Mouse (Mus musculus) myocyte (in vitro differentiated cells): ENCODE data around the gene Rnf157. TPM values are rescaled to one million over a fixed set of nuclear protein-coding genes. Genes with fewer than 3 reads are reported as not detected.
"Not testable (repeated sequence)": the region's sequence is repeated elsewhere in the genome, so short reads cannot be mapped to it uniquely, and the experiment has no call there.

Experiments used
- H3K27me3 ChIP-seq: one replicate; pipeline ENCODE4 v1.6.1; 2011; ENCODE audit not compliant: control insufficient read depth, insufficient read depth, insufficient read length
- H3K36me3 ChIP-seq: one replicate; pipeline ENCODE4 v1.6.1; 2011; ENCODE audit not compliant: control insufficient read depth, insufficient read depth
- H3K4me2 ChIP-seq: one replicate; pipeline ENCODE4 v1.6.1; 2011; ENCODE audit warnings: low read depth, control low read depth
- H3K4me3 ChIP-seq: one replicate; pipeline ENCODE4 v1.5.1; 2011; ENCODE audit warnings: mild to moderate bottlenecking, control low read depth, moderate library complexity
- H3K79me2 ChIP-seq: one replicate; pipeline ENCODE4 v1.6.1; 2011; ENCODE audit not compliant: control insufficient read depth, insufficient read depth
- H3ac ChIP-seq: one replicate; pipeline ENCODE4 v1.6.1; 2011; ENCODE audit not compliant: control insufficient read depth, insufficient read length
- CEBPB ChIP-seq: IDR thresholded peaks from 2 replicates; pipeline ENCODE4 v1.6.1; 2011; ENCODE audit warnings: mild to moderate bottlenecking, moderate library complexity; ENCODE audit not compliant: poor library complexity, insufficient read depth, severe bottlenecking
- E2F4 ChIP-seq: IDR thresholded peaks from one replicate; pipeline ENCODE4 v1.6.1; 2011; ENCODE audit warnings: mild to moderate bottlenecking, control low read depth, moderate library complexity; ENCODE audit not compliant: insufficient read depth
- MAX ChIP-seq: IDR thresholded peaks from one replicate; pipeline ENCODE4 v1.6.1; 2011; ENCODE audit warnings: low read depth, mild to moderate bottlenecking, control low read depth
- MYOD1 ChIP-seq, 3 experiments: IDR thresholded peaks; one replicate each; pipeline ENCODE4 v1.6.1; 2011; ENCODE audit warnings: control low read depth in 2 of 3, low read depth in 2 of 3, mild to moderate bottlenecking in 2 of 3, moderate library complexity in 1 of 3; ENCODE audit not compliant: insufficient read length in 2 of 3, control insufficient read depth in 1 of 3
- MYOG ChIP-seq, 3 experiments: IDR thresholded peaks; one replicate each; pipeline ENCODE4 v1.6.1; 2011; ENCODE audit warnings: control low read depth in 2 of 3, low read depth in 2 of 3, mild to moderate bottlenecking in 2 of 3; ENCODE audit not compliant: insufficient read length in 2 of 3, control insufficient read depth in 1 of 3, insufficient read depth in 1 of 3
- POLR2A ChIP-seq: IDR thresholded peaks from one replicate; pipeline ENCODE4 v1.6.1; 2011; ENCODE audit warnings: low read depth, mild to moderate bottlenecking, control low read depth, moderate library complexity; ENCODE audit not compliant: insufficient read length
- POLR2AphosphoS2 ChIP-seq: IDR thresholded peaks from one replicate; pipeline ENCODE4 v1.6.1; 2011; ENCODE audit warnings: low read depth, control low read depth; ENCODE audit not compliant: insufficient read length
- REST ChIP-seq: IDR thresholded peaks from one replicate; pipeline ENCODE4 v1.6.1; 2011; ENCODE audit warnings: mild to moderate bottlenecking, control low read depth, moderate library complexity; ENCODE audit not compliant: insufficient read depth, insufficient read length
- SRF ChIP-seq: IDR thresholded peaks from one replicate; pipeline ENCODE4 v1.6.1; 2011; ENCODE audit warnings: low read depth; ENCODE audit not compliant: control insufficient read depth, insufficient read length
- TCF12 ChIP-seq: IDR thresholded peaks from one replicate; pipeline ENCODE4 v1.6.1; 2011; ENCODE audit warnings: mild to moderate bottlenecking, control low read depth; ENCODE audit not compliant: poor library complexity, insufficient read depth, severe bottlenecking
- TCF3 ChIP-seq: IDR thresholded peaks from one replicate; pipeline ENCODE4 v1.6.1; 2011; ENCODE audit warnings: low read depth, control low read depth; ENCODE audit not compliant: insufficient read length
- USF1 ChIP-seq: IDR thresholded peaks from one replicate; pipeline ENCODE4 v1.6.1; 2011; ENCODE audit warnings: low read depth, mild to moderate bottlenecking, control low read depth, moderate library complexity
- polyA plus RNA-seq: library from polyadenylated mRNA; unstranded; fragments of >200 nt; fragmentation: generic; extraction: Trizol; gene quantifications from one replicate; pipeline ENCODE4 v1.2.1, GENCODE M21; 2012; ENCODE audit warnings: missing spikeins

Rnf157 gene
- polyA plus RNA-seq, 1 experiment = 15.2 TPM

- Histone ChIP-seq H3K36me3 (no peaks in the 10 kb centered on the region), H3ac (no peak overlapping the region), H3K4me2 (peak overlapping the region; percentile 56), H3K79me2 (peaks cover 6% of the 10 kb centered on the region), H3K27me3 (no peaks in the 10 kb centered on the region), H3K4me3 (no peak overlapping the region)
- TF ChIP-seq USF1 = no peak
- TF ChIP-seq CEBPB = no peak
- no peak for TF ChIP-seq MYOD1 (IDR thresholded peaks at IDR 0.05; ENCODE audit: control insufficient read depth in 1 of 3, insufficient read length in 2 of 3, low read depth in 2 of 3)
- TF ChIP-seq MAX = no peak
- no peak for TF ChIP-seq E2F4
Observed at GRCm38 (mm10) chr11:116429862-116430613, 17.2 kb upstream of the Rnf157 start.

- TF ChIP-seq E2F4 (no peak), TCF3 (no peak)
- H3K36me3 ChIP-seq = no peaks in the 10 kb centered on the region
- H3K4me2 ChIP-seq = no peak overlapping the region
- H3K4me3 ChIP-seq = no peak overlapping the region
- H3K79me2 ChIP-seq = no peaks in the 10 kb centered on the region
- H3K27me3 ChIP-seq = no peaks in the 10 kb centered on the region
- H3ac ChIP-seq = no peak overlapping the region
Observed at GRCm38 (mm10) chr11:116428872-116429859, 16.3 kb upstream of the Rnf157 start.

- H3K4me2 ChIP-seq = no peak overlapping the region
- no peak for TF ChIP-seq MAX
- no peak for TF ChIP-seq POLR2A
- TF ChIP-seq MYOD1 (IDR thresholded peaks at IDR 0.05; ENCODE audit: control insufficient read depth in 1 of 3, insufficient read length in 2 of 3, low read depth in 2 of 3) = no peak
- no peak for TF ChIP-seq TCF12
- no peak for TF ChIP-seq SRF
- TF ChIP-seq POLR2AphosphoS2 = no peak
- TF ChIP-seq E2F4 = no peak
- no peak for TF ChIP-seq TCF3
- TF ChIP-seq USF1 = no peak
- no peak for TF ChIP-seq MYOG (IDR thresholded peaks at IDR 0.05; ENCODE audit: control insufficient read depth in 1 of 3, insufficient read depth in 1 of 3, insufficient read length in 2 of 3, low read depth in 2 of 3)
- TF ChIP-seq CEBPB = no peak
- TF ChIP-seq REST = no peak
- no peaks in the 10 kb centered on the region for H3K79me2 ChIP-seq
- no peak overlapping the region for H3K4me3 ChIP-seq
- H3K27me3 ChIP-seq = no peaks in the 10 kb centered on the region
- H3K36me3 ChIP-seq = no peaks in the 10 kb centered on the region
- H3ac ChIP-seq = no peak overlapping the region
Observed at GRCm38 (mm10) chr11:116426852-116427575, 14.2 kb upstream of the Rnf157 start.

GRCm38 (mm10) chr11:116426328-116426727 is 13.5 kb upstream of the Rnf157 start:
- H3K36me3 ChIP-seq, H3K4me3 ChIP-seq, H3K79me2 ChIP-seq, H3K4me2 ChIP-seq, H3K27me3 ChIP-seq, H3ac ChIP-seq: not testable (repeated sequence)

- no peaks in the 10 kb centered on the region for H3K36me3 ChIP-seq
- no peak overlapping the region for H3ac ChIP-seq
- H3K4me2 ChIP-seq = no peak overlapping the region
- H3K27me3 ChIP-seq = no peaks in the 10 kb centered on the region
- H3K79me2 ChIP-seq = no peaks in the 10 kb centered on the region
- TF ChIP-seq POLR2AphosphoS2 (no peak), POLR2A (no peak), SRF (no peak), TCF3 (no peak), MYOG (IDR thresholded peaks at IDR 0.05; ENCODE audit: control insufficient read depth in 1 of 3, insufficient read depth in 1 of 3, insufficient read length in 2 of 3, low read depth in 2 of 3) (no peak), CEBPB (no peak), E2F4 (no peak), MAX (no peak)
- no peak overlapping the region for H3K4me3 ChIP-seq
Observed at GRCm38 (mm10) chr11:116424621-116425407, 12.0 kb upstream of the Rnf157 start.
